Mouse (Mus musculus): ENCODE measurements around the gene Dnm2. TPM values are rescaled to one million over a fixed set of nuclear protein-coding genes. Genes with fewer than 3 reads are reported as not detected.
"Not testable (repeated sequence)": the region's sequence is repeated elsewhere in the genome, so short reads cannot be mapped to it uniquely, and the experiment has no call there.

Gene Dnm2
- total and polyA plus RNA-seq, 3 experiments = 99.0 to 381 (median 134) TPM

DNA sequence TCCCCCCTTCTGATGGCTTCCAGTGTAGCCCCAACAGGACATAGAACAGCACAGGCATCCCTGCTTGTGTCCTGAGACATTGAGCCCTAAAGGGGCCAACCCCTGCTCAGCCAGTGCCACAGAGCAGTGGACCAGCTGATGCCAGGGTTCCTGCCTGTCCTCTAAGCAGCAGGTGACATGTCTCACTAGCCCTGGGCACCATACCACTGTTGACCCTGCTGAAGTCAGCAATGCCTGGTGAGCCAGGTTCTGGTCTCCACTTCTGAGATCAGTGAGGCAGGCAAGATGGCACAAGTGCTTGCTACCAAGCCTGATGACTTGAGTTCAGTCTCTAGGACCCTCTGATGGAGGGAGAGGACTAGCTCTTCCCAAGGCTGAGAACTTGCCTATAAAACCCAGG, 81.1 kb downstream of the Dnm2 start:
- DNase-seq = no peak

DNA sequence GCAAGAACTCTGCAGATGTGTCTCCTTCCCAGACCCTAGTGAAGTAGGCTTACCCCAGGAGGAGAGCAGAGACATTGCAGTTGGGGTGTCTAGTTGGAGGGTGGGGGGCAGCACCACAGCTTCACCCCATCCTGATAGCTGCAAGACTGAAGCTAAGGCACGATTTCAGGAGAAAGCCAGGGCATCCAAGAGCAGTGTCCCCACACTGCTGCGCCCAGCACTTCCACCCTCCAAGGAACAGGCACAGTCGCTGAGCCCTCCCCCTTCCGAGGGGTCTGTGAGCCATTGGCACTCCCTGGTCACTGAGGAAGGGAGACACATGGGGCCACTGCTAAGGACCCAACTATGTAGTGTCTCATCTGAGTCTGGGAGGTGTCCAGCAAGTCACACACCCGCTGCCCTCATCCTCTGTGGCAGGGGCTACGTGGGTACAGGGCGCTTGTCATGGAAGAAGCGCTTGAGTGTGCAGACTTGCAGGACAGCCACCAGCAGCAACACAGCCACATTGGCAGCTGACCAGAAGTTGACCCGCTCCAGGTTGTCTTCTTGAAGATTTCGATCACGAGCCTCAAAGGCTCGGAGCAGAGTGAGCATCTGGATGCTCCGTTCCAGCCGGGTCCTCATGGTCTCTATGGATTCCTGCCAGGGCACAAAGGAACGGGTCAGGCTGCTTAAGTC, 83.2 kb downstream of the Dnm2 start:
- DNase-seq = no peak

DNA sequence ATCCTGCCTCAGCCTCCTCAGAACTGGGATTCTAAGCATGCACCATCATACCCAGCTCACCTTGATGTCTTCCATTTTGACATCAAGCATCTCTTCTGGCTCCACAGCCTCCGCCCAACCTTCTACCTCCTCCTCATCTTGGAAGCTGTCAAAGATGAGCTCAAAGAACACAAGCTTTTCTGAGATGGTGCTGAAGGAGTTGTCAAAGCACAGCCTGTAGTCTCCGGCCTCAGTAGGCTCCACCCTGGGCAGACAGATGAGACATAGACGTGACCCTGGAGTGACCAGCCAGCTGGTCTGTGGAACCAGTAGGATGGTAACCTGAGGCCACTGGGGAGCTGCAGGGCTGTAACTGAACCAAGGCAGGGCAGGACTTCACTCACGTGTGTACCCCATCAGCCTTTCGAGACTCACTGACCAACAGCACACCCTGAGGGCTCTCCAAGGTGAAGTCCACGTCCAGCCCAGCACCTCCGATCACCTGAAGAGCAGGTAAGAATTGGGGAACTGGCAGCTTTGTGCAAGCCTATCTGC, 84.2 kb downstream of the Dnm2 start:
- no peak for DNase-seq

DNA sequence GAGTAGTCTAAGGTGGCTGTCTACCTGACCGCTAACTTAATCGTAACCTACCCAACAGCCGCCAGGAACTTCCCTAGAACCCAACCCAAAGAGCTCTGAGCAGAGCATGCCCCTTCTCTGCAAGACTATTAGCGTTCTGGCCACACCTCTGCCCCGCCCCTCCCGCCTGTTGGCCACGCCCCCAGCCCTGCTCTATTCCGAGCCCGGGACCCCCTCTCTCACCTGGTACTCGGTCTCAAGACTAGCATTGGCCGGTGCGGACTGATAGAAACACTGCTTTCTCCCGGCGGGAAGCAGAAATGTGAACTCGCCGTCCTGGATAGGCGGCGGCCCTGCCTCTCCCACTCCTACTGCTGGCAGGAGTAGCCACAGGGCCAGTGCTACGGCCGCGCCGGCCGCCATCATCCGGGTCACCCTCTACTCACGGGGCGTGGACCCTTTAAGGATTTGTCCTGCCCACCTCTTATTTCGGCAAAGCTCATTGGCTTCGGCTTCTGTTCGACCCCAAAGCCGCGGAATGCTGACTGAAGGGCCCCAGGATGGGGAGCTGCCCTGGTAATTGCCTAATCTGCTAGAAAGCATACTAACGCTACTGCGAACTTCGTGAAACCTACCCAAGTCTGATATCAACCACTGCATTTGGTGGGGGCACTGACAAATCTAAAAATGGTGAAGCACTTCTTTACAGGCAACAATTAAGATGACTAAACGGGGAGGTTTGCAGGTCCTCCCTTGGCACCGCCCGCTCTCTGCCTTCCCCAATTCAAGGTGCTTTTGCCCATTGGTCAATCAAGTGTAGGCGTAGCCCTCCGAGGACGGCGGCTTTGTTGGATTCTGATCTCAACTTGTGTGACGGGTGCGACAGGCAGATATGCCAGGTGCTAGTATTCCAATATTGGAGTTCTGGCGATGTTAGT, 85.3 kb downstream of the Dnm2 start, which contains the start of gene Tmed1:
TSS of gene Tmed1 (minus strand) at position 481 of the 917 bp plus-strand sequence.
- DNase-seq = peak; percentile 96

DNA sequence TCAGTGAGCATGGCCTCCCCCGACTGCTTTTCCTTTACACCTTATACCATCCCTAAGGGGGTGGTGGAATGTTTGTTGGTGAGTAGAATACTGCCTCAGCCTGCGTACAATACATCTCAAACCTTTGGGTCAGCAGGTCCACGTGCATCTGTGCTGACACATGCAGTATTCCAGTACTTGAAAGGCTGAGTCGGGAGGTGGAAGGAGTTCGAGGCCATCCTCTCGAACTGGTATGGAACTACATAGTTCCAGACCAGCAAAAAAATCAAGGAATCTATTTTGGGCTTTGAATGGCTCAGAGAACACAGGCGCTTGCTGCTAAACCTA, 85.9 kb downstream of the Dnm2 start:
- DNase-seq = no peak

DNA sequence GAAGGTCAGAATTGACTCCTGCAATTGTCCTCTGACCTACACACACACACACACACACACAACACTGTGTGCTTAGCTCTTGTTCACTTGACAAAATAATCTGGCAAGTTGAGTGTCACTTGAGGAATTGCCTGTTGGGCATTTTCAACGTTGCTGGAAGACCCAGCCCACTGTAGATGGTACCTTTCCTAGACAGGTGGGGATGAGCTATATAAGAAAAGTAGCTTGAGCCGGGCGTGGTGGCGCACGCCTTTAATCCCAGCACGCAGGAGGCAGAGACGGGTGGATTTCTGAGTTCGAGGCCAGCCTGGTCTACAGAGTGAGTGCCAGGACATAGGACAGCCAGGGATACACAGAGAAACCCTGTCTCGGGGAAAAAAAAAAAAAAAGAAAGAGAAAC, 86.3 kb downstream of the Dnm2 start:
- no peak for DNase-seq

DNA sequence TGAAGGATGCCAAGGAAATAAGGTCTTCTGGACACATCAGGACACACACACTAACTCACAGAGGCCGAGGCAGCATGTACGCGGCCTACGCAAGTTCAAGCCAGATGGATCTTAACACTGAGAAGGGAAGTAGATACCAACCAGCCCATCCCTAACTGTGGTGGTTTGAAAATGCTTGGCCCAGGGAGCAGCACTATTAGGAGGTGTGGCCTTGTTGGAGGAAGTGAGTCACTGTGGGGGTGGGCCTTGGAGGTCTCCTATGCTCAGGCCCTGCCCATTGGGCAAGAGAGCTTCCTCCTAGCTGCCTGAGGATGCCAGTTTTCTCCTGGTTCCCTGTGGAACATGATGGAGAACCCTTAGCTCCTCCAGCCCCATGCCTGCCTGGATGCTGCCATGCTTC, 88.8 kb downstream of the Dnm2 start:
- DNase-seq = no peak

DNA sequence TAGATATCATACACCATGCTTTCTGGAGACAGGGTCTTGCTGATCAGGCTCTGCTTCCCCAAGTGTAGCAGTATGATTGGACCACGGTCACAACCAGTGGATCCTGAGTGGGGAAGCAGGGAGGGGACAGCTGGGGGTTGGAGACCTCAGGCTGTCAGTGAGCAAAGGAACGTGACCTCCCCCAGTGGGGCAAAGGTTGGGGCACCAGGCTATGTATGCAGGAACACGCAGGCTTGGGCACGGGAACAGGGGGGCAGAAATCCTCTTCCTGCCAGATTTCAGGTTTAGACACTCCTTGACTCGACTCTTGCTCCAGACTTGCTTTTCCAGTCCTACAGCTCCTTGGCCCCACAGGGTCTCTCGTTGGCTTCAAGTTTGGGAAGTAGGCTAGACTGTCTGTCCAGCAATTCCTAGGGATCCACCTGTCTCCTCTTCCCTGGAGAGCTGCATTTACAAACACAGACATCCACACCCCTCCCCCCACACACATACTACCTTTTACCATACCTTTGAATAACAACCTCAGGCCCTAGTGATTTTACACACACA, 93.3 kb downstream of the Dnm2 start:
- no peak for DNase-seq

DNA sequence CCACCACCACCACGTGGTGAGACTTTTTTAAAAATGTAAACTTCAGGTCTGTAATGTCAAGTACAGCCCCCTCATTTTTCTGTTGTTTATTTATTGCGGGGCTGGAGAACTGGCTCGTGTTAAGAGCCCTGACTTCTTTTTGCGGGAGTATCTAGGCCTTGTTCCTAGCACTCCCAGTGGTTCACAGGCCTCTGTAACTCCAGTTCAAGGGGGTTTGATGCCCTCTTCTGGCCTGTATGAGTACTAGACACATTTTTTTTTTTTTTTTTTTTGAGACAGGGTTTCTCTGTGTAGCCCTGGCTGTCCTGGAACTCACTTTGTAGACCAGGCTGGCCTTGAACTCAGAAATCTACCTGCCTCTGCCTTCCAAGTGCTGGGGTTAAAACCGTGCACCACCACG, 94.0 kb downstream of the Dnm2 start:
- not testable (repeated sequence) for DNase-seq

DNA sequence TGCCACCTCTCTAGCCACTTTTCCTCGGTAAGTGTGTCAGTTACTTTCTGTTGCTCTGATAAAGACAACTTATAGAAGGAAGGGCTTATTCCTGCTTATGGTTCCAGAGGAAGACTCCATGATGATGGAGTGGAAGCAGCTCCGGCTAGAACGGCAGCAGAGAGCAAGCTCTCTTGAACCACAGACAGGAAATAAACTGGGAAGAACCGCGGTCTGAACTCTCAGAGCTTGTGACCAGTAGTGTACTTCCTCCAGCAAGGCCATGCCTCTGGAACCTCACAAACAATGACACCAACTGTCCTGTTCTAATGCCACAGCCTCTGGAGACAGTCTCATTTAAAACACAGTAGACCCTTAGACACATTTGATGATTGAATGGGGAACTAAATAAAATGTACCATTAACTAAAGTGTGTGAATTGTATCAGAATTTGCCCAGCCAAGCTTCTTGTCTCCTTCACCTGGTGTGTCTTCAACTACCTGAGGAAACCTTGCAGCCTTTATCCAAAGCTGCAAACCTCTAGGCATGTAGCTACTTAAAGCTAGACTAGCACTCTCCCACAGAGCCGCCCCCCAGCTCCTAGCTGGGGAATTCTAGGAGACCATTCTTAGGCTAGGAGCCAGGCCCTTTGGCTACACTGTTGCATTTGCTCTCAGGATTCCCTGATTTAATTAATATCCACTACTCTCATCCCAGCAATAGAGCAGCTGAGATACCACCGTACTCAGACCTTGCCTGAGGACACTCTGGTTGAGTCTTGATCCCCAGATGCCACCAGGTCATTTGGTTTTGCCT, 100.6 kb downstream of the Dnm2 start:
- DNase-seq = no peak

DNA sequence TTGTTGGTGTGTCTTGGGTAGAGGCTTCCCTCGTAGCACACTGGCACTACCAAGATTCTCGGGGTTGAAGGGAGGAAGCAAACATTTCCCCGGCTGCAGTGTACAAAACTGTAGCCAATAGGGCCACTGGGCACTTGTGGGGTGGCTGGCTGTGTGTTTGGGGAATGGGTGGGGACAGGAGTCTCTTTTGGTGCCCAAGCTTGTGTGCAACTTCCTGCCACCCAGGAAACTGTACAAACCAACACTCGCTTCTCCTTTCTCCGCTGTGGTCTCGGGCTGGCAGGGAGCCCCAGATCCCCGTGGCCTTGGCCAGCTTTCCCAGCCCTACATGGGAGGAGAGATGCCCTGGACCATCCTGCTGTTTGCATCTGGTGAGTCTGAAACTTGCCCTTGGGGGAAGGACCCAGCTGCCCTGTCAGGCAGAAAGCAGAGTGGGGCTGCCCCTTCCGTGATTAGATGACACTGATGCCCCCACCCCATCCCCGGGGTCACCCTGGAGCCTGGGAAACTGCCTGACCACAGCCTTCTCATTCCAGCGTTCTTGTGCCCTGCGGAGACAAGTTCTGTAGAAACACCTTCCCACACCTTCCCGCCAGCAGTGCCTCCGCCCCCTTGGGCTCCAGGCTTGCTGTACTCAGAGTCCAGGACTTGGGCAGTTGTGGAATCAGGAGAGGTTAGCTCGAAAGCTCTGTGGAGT, 101.4 kb downstream of the Dnm2 start, which contains the start of gene AB124611:
TSS of gene AB124611 (plus strand) at position 240 of the 697 bp plus-strand sequence.
- peak; percentile 36 for DNase-seq

DNA sequence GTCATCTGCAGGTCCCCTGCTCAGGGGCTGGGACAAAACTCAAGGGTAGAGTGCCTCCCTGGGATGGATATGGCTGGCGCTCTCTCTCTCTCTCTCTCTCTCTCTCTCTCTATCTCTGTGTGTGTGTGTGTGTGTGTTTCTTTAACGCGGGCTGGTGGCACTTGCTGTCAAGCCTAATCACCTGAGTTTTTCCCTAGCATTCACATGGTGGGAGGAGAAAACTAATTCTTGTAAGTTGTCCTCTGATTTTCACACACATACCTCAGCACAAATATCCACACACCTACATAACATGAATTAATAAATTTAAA, 101.9 kb downstream of the Dnm2 start:
- DNase-seq = no peak

DNA sequence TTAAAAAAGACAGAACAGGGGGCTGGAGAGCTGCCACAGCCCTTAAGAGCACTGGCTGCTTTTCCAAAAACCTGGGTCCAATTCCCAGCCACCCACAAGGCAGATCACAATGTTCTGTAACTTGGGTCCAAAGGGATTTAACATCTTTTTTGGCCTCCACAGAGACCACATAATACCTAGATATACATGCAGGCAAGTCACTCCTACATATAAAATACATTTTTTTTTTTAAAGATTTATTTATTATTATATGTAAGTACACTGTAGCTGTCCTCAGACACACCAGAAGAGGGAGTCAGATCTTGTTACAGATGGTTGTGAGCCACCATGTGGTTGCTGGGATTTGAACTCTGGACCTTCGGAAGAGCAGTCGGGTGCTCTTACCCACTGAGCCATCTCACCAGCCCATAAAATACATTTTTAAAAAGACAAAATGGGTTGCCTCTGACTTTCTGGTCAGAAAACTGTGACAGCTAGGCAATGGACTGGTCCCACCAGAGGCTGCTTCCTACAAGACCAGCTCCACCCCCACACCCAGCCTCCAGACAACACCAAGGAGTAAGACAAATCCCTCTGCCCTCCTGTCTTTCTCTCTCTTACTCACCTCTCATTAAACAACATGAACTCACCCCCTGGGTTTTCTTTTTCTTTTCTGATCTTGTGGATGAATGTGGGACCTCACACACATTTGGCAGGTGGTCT, 102.5 kb downstream of the Dnm2 start:
- no peak for DNase-seq

DNA sequence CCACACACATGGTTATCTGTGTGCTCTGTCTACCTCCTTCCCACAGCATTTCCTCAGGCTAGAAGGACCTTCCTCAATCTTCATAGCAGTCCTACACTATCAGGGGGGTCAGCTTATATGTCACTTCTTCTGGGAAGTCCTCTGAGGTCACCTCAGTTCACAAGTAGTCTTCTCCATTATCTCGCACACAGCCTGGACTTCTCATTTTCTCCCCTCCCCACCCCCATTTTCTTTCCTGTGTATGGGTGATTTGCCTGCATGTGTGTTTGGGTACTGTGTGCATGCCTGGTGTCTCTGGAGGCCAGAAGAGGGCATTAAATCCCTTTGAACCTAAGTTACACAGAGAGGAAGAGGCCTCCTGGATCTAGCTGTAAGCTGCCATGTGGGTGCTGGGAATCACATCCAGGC, 103.2 kb downstream of the Dnm2 start:
- no peak for DNase-seq

DNA sequence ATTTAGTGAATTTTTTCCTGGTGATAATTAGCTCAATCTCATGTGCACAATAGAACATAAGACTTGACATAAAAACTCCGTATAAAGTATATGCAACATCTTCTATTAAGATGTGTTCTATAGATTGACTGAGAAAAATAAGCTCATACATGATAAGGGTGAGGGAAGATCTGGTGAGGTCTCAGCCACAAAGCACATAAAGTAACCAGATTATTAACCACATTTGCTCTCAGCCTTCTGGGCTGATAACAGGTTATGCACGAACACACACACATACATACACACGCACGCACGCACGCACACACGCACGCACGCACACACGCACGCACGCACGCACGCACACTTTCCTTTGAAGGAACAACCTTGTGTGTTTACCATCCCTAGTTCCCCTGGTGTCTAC, 111.8 kb downstream of the Dnm2 start:
- no peak for DNase-seq

DNA sequence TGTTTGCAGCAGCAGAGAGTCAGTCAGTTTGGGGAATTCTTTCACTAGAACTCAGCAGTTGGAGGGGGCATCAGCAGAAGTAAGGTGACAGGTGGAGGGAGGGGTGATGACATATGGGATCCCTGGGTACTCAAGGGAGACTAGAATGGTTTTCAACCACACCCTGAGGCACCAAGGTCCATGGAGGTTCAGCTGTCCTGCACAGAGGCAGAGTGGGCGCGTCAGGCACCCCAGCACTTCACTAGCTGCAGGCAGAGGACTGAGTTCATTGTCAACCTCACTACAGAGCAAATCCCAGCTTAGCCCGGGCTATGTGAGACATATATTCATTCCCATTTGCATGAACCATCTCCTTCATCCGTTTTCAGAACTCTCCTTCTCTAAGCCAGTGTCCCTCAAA, 112.3 kb downstream of the Dnm2 start:
- DNase-seq = no peak

DNA sequence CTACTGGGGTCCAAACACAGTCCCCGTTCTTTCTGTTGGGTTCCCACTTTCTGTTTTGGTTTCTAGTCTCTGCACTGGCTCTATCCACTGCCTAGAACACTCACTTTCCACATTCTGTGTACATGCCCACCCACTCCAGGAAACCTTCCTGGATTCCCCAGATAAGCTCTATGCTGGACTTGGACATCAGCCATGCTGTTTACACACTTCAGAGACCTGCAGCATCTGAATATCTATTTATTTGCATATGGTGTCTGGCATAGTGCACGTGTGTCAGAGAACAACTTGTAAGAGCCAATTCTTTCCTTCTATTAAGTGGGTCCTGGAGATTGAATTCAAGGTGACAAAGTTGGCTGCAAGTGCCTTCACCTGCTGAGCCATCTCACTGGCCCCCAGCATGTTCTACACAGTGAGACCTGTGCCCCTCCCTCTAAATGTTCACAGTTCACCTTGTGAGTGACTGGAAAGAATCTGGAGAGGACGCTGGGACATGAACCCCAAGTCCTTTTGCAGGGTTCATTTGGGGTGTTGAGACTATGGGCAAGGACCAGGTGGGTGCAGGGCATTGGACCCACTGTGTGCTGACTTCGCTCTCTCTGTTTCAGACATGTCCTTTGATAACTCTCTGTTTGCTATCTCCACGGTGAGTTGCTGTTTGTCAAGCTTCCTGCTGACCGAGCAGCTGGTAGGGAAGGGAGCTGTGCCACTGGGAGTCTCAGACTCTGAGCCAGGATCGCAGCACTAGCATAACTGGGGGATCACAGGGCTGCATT, 115.5 kb downstream of the Dnm2 start:
- DNase-seq = no peak

DNA sequence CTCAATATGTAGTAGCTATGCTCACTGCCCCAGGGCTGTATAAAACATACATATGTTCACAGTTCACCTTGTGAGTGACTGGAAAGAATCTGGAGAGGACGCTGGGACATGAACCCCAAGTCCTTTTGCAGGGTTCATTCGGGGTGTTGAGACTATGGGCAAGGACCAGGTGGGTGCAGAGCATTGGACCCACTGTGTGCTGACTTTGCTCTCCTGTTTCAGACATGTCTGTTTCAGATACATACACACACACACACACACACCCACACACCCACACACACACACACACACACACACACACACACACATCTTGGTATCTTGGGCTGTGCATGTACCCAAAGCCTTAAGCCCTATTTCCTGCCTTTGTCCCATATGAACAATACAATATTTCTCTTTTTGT, 117.3 kb downstream of the Dnm2 start:
- not testable (repeated sequence) for DNase-seq

DNA sequence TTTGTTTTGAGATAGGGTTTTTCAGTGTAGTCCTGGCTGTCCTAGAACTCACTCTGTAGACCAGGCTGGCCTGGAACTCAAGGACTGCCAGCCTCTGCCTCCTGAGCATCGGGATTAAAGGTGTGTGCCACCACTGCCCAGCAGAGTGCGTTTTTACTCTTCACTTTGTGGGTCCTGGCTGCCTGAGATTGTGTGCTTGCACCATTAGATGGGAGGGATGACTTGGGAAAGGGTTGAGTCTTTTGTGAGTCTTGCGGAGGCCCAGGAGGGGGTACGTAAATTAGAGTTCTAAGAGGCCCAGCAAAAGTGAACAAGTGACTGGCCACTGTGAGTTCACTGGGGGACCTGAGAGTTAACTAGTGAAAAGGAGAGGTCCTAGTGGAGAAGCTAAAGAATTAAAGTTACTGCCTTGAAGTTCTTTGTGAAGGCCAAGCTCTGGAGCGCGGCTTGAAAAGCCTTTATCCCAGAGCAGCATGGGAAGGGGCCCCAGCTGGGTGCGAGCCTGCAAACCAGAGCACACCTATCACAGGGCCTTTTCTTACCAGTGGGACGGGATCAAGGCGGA, 120.7 kb downstream of the Dnm2 start:
- DNase-seq = peak; percentile 14

All from adrenal gland, adult 2 months (tissue).